Mouse (Mus musculus): ENCODE results near the gene Ppp1r3f.

Ppp1r3f gene

GRCm38 (mm10) chrX:7574087-7574884 is at the start of gene Ppp1r3f:
TSS of gene Ppp1r3f (minus strand) at chrX:7574283.
- DNase-seq (ENCODE audit: low read depth, low spot score): peak; percentile 95

GRCm38 (mm10) chrX:7617889-7618551 is 43.9 kb upstream of the Ppp1r3f start:
- no peak for DNase-seq (ENCODE audit: low read depth, low spot score)

- DNase-seq (ENCODE audit: low read depth, low spot score): peak; percentile 13
Observed at GRCm38 (mm10) chrX:7610536-7611258, 36.6 kb upstream of the Ppp1r3f start.

- DNase-seq (ENCODE audit: low read depth, low spot score): no peak
Observed at GRCm38 (mm10) chrX:7610035-7610434, 36.0 kb upstream of the Ppp1r3f start.

GRCm38 (mm10) chrX:7606783-7607182 is 32.7 kb upstream of the Ppp1r3f start, which contains the start of gene Cacna1f:
TSS of gene Cacna1f (plus strand) at chrX:7607083.
- no peak for DNase-seq (ENCODE audit: low read depth, low spot score)

- DNase-seq (ENCODE audit: low read depth, low spot score): no peak
Observed at GRCm38 (mm10) chrX:7605575-7605941, 31.5 kb upstream of the Ppp1r3f start.

- DNase-seq (ENCODE audit: low read depth, low spot score): peak; percentile 86
Observed at GRCm38 (mm10) chrX:7604879-7605574, 30.9 kb upstream of the Ppp1r3f start, which contains the start of gene Ccdc22. TSS of gene Ccdc22 (minus strand) at chrX:7605517.

- DNase-seq (ENCODE audit: low read depth, low spot score): no peak
Observed at GRCm38 (mm10) chrX:7604004-7604403, 29.9 kb upstream of the Ppp1r3f start.

- no peak for DNase-seq (ENCODE audit: low read depth, low spot score)
Observed at GRCm38 (mm10) chrX:7595371-7595770, 21.3 kb upstream of the Ppp1r3f start.

GRCm38 (mm10) chrX:7586356-7586755 is 12.3 kb upstream of the Ppp1r3f start:
- no peak for DNase-seq (ENCODE audit: low read depth, low spot score)

- no peak for DNase-seq (ENCODE audit: low read depth, low spot score)
Observed at GRCm38 (mm10) chrX:7583881-7584280, 9.8 kb upstream of the Ppp1r3f start.

- DNase-seq (ENCODE audit: low read depth, low spot score): no peak
Observed at GRCm38 (mm10) chrX:7581151-7581550, 7.1 kb upstream of the Ppp1r3f start.

GRCm38 (mm10) chrX:7574885-7575231 is 775 bp upstream of the Ppp1r3f start:
- DNase-seq (ENCODE audit: low read depth, low spot score): no peak

GRCm38 (mm10) chrX:7573176-7574086 is 652 bp downstream of the Ppp1r3f start, which contains the start of gene Foxp3:
TSS of gene Foxp3 (plus strand) at chrX:7573644.
- DNase-seq (ENCODE audit: low read depth, low spot score): no peak

GRCm38 (mm10) chrX:7572466-7572865 is 1.6 kb downstream of the Ppp1r3f start:
- DNase-seq (ENCODE audit: low read depth, low spot score): no peak

GRCm38 (mm10) chrX:7571565-7572136 is 2.4 kb downstream of the Ppp1r3f start:
- no peak for DNase-seq (ENCODE audit: low read depth, low spot score)

GRCm38 (mm10) chrX:7570481-7571175 is 3.5 kb downstream of the Ppp1r3f start:
- DNase-seq (ENCODE audit: low read depth, low spot score): no peak

GRCm38 (mm10) chrX:7567491-7567890 is 6.6 kb downstream of the Ppp1r3f start:
- DNase-seq (ENCODE audit: low read depth, low spot score): no peak

- DNase-seq (ENCODE audit: low read depth, low spot score): no peak
Observed at GRCm38 (mm10) chrX:7566352-7566751, 7.7 kb downstream of the Ppp1r3f start.

GRCm38 (mm10) chrX:7563076-7563475 is 11.0 kb downstream of the Ppp1r3f start:
- DNase-seq (ENCODE audit: low read depth, low spot score): peak; percentile 36
